Mouse (Mus musculus): ENCODE data around the gene Lbhd2.

Gene Lbhd2

DNA sequence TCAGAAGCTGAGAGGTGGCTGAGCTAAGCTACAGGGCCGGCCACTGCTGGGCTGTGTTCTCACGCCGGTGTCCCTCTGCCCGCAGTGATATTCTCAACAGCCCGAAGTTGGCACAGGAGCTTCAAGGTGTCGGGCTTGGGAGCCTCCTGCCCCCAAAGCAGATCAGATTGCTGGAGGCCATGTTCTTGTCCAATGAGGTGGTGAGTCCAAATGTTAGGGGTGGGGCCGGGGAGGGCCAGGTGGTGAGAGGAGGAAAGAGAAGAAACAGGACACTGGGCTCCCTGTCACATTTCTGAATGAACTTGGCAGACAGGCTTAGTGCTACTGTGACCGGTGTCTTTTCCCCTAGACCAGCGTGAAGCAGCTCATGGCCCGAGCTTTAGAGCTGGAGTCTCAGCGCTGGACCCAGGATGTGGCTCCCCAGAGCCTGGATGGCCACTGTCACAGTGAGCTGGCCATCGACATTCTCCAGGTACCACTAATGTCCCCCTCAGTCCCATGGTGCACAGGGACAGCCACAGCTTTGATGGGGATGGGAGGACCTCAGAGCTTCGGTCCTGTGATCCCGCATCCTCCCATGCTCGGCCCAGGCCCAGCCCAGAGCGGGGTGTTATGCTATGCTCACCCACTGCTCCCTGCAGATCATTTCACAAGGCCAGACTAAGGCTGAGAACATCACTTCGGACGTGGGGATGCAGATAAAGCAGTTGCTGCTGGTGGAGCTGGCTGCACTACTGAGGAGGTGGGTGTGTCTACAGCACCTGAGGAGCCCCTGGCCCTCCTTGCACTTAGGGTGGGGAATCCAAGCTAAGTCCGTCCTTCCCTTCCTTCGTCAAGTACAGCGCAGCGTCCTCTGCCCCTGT, 41.5 kb downstream of the Lbhd2 start:
- no peak for DNase-seq (ENCODE audit: inconsistent ontology term)

DNA sequence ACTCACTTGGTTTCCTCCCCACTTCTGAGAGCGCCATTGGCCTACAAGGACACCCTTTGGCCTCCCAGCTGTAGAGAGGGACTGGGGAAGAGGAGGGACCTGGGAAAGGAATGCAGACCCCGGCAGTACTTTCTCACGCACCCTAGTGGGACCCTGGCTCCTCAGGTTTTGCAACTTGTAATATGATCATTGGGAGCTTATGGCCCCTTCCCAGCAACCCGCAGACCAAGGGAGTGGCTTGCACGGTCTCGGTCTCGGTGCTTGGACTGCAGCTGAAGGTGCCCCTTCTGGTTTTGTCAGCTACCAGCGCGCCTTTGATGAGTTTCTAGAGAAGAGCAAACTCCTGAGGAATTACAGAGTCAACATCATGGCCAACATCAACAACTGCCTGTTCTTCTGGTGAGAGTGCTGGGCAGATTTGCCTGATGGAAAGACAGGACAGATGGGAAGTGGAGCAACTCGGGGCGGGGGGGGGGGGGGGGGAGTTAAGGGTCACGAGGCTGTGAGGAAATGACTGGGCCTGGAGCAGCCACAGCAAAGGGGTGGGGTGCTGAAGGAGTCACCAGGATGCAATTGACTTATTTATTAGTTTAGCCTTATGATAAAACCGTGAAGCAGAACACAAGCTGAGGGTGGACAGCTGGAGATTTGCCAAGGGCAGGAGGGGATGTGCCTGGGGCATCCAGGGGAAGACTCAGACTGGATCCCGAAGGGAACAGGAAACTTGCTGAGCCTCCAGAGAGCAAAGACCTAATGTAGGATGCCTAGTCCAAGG, 42.5 kb downstream of the Lbhd2 start:
- no peak for DNase-seq (ENCODE audit: inconsistent ontology term)

DNA sequence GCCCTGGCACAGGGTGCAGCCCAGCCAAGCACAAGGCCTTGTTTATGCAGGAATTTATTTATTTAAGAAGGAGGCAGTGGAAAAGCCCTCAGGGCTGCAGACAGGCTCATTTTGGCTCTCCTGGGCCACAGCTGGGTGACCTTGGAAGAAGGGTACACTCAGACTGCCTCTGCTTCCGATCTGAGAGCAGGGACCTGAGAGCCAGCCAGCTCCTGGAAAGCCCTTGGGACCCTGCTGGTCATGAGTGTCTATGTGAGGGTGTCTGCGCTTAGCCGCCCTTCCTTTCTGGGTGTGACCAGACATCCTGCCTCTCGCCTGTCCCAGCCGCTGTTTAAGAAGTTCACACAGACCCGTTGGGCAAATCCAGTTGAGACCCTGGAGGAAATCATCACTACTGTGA, 43.8 kb downstream of the Lbhd2 start:
- DNase-seq (ENCODE audit: inconsistent ontology term), result no peak

DNA sequence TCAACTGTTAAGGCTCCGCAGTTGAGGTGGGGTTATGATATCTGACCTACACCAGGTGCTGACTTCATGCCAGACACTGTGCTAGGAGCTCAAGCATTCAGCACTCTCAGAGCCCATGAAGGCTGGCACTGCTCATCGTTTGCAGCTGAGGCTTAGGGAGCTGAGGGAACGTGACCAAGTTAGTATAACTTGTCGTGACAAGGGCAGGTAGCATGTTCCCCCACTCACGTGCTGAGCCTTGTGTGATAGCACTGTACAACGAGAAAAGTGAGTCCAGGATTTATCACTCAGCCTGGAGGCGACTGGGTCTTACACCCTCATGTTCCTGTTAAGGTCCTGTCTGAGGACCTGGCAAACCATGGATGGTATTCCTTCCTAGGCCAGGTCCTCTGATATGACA, 45.0 kb downstream of the Lbhd2 start:
- no peak for DNase-seq (ENCODE audit: inconsistent ontology term)

DNA sequence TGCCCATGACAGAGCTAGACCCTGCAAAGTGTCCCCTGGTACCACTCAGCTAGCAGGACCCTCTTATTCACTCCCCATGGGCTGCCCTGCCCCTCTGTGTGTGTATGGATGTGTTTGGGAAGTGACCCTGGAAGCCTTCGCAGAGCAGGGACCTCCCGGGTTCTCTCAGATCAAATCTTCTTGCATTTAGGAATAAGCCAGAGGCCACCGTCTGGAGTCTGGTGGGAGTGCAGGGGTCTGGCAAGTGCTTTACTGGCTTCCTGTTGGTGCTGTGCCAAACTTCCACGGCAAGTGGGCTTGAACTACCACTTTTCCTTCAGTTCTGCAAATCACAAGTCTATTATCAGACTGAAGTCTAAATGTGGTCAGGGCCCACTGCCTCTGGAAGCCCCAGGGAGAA, 47.4 kb downstream of the Lbhd2 start:
- DNase-seq (ENCODE audit: inconsistent ontology term), result no peak

DNA sequence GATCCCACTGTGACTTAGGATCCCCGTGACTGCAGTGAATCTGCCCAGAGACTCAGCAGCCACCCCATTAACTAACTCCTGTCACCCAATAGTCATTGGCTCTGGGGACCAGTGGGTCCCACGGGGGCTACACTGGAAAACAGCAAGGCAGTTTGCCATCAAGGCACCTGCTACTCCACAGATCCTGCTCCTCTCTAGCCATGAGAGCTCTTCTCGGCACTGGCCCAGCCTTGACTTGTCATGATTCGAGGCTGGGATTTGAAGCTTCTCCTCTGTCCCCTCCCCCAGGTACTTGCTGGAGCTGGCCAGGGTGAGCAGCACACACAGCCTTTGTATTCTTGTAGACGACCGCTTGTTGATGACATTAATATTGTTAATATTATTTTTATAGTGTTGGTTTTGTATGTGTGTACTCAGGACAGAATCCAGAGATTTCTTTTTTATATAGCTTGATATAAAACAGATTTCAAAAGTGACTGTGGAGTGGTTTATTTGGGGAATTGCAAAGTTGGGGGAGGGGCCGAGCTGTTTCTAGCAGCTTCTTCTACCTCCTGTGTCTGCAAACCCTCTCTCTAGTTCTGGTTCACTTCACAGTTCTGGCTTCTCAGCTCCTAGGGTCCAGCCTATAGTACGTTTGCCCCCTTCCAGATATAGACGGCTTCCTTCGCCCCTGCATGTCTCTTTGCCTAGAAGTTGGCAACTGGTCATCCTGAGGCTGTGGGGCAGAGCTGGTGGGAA, 48.1 kb downstream of the Lbhd2 start:
- no peak for DNase-seq (ENCODE audit: inconsistent ontology term)

DNA sequence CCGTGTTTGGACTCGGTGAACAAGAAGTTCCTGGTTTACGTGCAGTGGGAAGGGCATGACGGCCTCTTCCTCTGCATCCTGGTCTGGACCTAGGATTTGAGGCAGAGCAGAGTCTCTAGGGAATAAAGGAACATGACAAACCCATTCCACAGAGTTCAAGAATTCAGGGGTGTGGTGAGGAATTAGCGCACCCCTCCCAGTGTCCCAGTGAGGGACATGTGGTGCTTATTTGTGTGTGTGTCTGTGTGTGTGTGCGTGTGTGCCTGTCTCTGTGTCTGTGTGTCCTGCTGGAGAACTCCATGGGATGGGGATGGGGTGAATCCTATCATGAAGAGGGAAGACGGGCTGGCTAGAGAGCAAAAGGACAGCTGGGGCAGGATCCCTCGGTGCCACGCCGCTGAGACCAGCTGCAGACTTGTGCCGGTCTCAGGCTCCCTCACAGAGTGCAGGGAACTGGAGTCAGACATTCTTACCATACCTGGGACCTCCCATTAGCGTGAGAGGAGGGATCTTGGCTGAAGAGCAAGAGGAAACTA, 48.8 kb downstream of the Lbhd2 start:
- DNase-seq (ENCODE audit: inconsistent ontology term), result no peak

DNA sequence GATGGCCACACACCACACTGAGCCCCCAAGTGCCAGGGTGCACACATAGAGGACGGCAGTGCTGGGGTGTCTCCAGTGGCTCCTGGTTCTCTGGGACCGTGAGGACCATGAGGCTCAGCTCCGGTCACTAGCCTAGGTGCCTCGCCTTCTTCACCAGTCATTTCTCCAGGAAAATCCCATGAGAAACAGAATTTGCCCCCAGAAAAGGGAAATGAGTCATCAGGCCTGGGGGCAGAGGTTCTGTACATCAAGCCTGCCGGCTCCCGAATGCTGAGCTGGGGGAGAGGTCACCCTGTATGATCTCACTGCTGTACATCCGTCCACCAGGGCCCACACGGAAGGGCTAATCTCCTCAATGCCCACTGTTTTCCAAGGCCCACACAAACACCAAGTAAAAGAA, 49.3 kb downstream of the Lbhd2 start:
- no peak for DNase-seq (ENCODE audit: inconsistent ontology term)

DNA sequence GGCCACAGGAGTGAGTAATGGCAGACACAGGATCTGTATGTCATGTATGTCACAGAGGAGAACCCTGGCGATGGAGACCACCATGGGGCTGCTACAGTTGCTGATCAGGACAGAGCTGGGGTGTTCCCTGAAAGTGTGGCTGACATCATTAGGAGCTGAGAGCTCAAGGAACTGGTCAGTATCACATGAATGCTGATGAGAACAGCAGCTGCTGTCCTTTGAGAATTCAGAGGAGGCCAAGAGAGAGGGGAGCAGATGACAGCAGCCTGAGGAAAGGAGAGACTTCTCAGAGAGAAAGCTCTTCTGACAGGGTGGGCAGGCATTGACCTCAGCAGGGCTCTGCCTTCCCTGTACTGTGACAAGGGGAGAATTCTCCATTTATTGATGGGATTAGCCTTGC, 51.1 kb downstream of the Lbhd2 start:
- no peak for DNase-seq (ENCODE audit: inconsistent ontology term)

Measured in Muller cell, postnatal 12 days (primary cell).